Mouse (Mus musculus) limb, embryonic 15.5 days (tissue): Measurements from ENCODE around the gene Soga1. TPM values are rescaled to one million over a fixed set of nuclear protein-coding genes. Genes with fewer than 3 reads are reported as not detected.

Source experiments
- ATAC-seq: fragments of 200-750 bp; cut with Nextera tagmentation; 2 replicates; pipeline ENCODE4 v1.8.0; 2017; ENCODE audit warnings: low read depth, moderate TSS enrichment; ENCODE audit not compliant: insufficient number of reproducible peaks, low FRiP score, low TSS enrichment
- H3K27ac ChIP-seq: fragments of 300-500 bp; sonication (generic); 2 replicates; pipeline ENCODE4 v1.5.1; 2015; ENCODE audit warnings: moderate library complexity, mild to moderate bottlenecking, inconsistent platforms
- H3K27me3 ChIP-seq: fragments of 300-500 bp; sonication (generic); 2 replicates; pipeline ENCODE4 v1.6.1; 2015; ENCODE audit warnings: inconsistent platforms
- H3K36me3 ChIP-seq: fragments of 300-500 bp; sonication (generic); 2 replicates; pipeline ENCODE4 v1.6.1; 2015; ENCODE audit warnings: inconsistent platforms
- H3K4me1 ChIP-seq: fragments of 300-500 bp; sonication (generic); 2 replicates; pipeline ENCODE4 v1.6.1; 2015; ENCODE audit warnings: inconsistent platforms
- H3K4me2 ChIP-seq: fragments of 300-500 bp; sonication (generic); 2 replicates; pipeline ENCODE4 v1.6.1; 2015; ENCODE audit warnings: mild to moderate bottlenecking, inconsistent platforms
- H3K4me3 ChIP-seq: fragments of 300-500 bp; sonication (generic); 2 replicates; pipeline ENCODE4 v1.5.1; 2015; ENCODE audit warnings: mild to moderate bottlenecking, inconsistent platforms
- H3K9ac ChIP-seq: fragments of 300-500 bp; sonication (generic); 2 replicates; pipeline ENCODE4 v1.6.1; 2015; ENCODE audit warnings: inconsistent platforms
- H3K9me3 ChIP-seq: fragments of 300-500 bp; sonication (generic); 2 replicates; pipeline ENCODE4 v1.6.1; 2016; ENCODE audit warnings: inconsistent platforms
- WGBS: fragments of 180-500 bp; shearing (Covaris S2); methylation state at CpG from one replicate; pipeline ENCODE4 v1.1.7; 2015; 5-methylcytosine and 5-hydroxymethylcytosine counted together
- polyA plus RNA-seq: library from polyadenylated mRNA; unstranded; fragments of >200 nt; fragmentation: Nextera tagmentation; extraction: Ambion mirVana; gene quantifications from 2 replicates; pipeline ENCODE4 v1.2.1, GENCODE M21; 2015

Gene Soga1
- polyA plus RNA-seq, 1 experiment from 2014 or later: 2.9 TPM

- 91% methylated on average over 21 of the region's 21 CpGs for WGBS
- H3K4me1 ChIP-seq: no peaks in the 10 kb centered on the region
- H3K36me3 ChIP-seq: peaks cover 93% of the 10 kb centered on the region
- no peak for ATAC-seq
- H3K4me3 ChIP-seq: no peak overlapping the region
- H3K27me3 ChIP-seq: no peaks in the 10 kb centered on the region
- H3K9me3 ChIP-seq: 0 out of 2 replicates have a peak, but pooled peaks cover 3% of the 10 kb centered on the region
- no peak overlapping the region for H3K27ac ChIP-seq
- no peak overlapping the region for H3K4me2 ChIP-seq
- H3K9ac ChIP-seq: no peak overlapping the region
Measured at GRCm38 (mm10) chr2:157027106-157028008, 51.7 kb downstream of the Soga1 start.

GRCm38 (mm10) chr2:157021156-157021555, 57.9 kb downstream of the Soga1 start:
- ATAC-seq: no peak
- Histone ChIP-seq H3K4me1 (no peaks in the 10 kb centered on the region), H3K27me3 (no peaks in the 10 kb centered on the region), H3K9ac (no peak overlapping the region), H3K27ac (no peak overlapping the region), H3K4me3 (no peak overlapping the region), H3K9me3 (0 out of 2 replicates have a peak, but pooled peaks cover under 1% of the 10 kb centered on the region), H3K4me2 (no peak overlapping the region), H3K36me3 (peaks cover 98% of the 10 kb centered on the region)
- WGBS: 93% methylated on average over 16 of the region's 16 CpGs

DNA sequence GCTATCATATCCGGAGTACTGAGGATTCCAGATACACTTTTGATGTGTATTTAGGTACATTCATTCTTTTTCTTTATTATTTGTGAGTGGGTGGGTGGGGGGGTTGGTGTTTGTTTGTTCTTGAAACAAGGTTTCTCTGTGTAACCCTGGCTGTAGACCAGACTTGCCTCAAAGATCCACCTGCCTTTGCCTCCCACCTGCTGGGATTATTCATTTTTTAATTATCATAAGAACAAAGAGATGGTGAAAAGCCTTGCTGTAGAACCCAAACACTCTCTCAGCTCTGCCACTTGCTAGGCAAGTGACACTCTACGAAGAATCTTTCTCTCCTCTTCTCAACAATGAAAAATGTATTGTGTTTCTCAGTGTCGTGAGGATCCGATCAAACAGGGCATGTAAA, 59.8 kb downstream of the Soga1 start:
- 91% methylated on average over 4 of the region's 4 CpGs for WGBS
- Histone ChIP-seq H3K27ac (no peak overlapping the region), H3K4me2 (no peak overlapping the region), H3K9me3 (no peaks in the 10 kb centered on the region), H3K9ac (no peak overlapping the region), H3K27me3 (no peaks in the 10 kb centered on the region), H3K4me3 (no peak overlapping the region), H3K36me3 (peaks cover 97% of the 10 kb centered on the region), H3K4me1 (no peaks in the 10 kb centered on the region)
- no peak for ATAC-seq

DNA sequence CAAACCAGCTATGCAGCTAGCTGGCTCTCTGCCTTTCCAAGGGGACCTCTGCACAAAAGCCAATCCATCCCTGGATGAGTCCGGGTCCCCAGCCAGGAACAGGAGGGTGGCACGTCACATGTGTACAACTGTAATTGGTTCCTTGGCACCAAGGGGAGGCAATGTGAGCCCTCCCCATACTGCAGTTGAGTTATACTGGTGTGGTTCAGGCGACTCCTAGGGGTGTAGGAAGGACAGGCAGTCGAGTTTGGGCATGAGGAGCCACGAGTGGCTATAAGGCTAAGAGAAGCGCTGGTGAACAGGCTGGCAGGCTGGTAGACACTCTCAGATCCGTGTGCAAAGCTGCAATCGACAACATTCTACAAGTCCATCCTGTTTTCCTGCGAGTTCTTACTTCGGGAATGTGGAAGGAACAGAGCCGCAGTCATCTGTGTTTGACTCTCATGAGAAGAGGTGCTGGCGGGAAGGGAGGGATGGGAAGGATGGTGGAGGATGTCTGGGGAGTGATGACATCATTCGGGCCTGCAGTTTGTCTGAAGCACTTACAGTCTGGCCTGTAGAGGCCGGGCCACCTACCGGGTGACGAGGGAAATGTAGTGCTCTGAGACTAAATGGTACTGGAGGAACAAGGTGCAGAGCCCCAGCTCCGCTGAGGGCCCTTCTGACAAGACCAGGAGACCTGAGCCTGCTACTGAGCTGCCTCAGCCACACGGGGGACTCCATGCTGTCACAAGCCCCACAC, 62.4 kb downstream of the Soga1 start:
- no peak overlapping the region for H3K27ac ChIP-seq
- no peak for ATAC-seq
- WGBS: 78% methylated on average over 18 of the region's 18 CpGs

GRCm38 (mm10) chr2:157012341-157012740, 66.7 kb downstream of the Soga1 start:
- H3K4me1 ChIP-seq: peaks cover 17% of the 10 kb centered on the region
- H3K27me3 ChIP-seq: no peaks in the 10 kb centered on the region
- H3K9ac ChIP-seq: no peak overlapping the region
- no peaks in the 10 kb centered on the region for H3K9me3 ChIP-seq
- H3K4me3 ChIP-seq: no peak overlapping the region
- H3K27ac ChIP-seq: no peak overlapping the region
- H3K4me2 ChIP-seq: no peak overlapping the region
- WGBS: 82% methylated on average over 6 of the region's 6 CpGs
- peaks cover 35% of the 10 kb centered on the region for H3K36me3 ChIP-seq
- ATAC-seq: no peak

More for the DNA sequence above, 62.4 kb downstream of the Soga1 start:
- H3K4me1 ChIP-seq: peaks cover under 1% of the 10 kb centered on the region; the same call in 1 of the 2 replicates
- H3K27me3 ChIP-seq: no peaks in the 10 kb centered on the region
- no peak overlapping the region for H3K4me2 ChIP-seq
- no peak overlapping the region for H3K4me3 ChIP-seq
- H3K36me3 ChIP-seq: peaks cover 77% of the 10 kb centered on the region
- no peaks in the 10 kb centered on the region for H3K9me3 ChIP-seq
- no peak overlapping the region for H3K9ac ChIP-seq

GRCm38 (mm10) chr2:157010634-157011310, 68.3 kb downstream of the Soga1 start:
- H3K9ac ChIP-seq: no peak overlapping the region
- H3K9me3 ChIP-seq: no peaks in the 10 kb centered on the region
- no peak overlapping the region for H3K4me3 ChIP-seq
- H3K4me2 ChIP-seq: no peak overlapping the region
- peaks cover 28% of the 10 kb centered on the region for H3K4me1 ChIP-seq
- no peak for ATAC-seq
- peak overlapping the region; percentile 68; the same call in 1 of the 2 replicates for H3K27ac ChIP-seq
- WGBS: 33% methylated on average over 10 of the region's 11 CpGs
- no peaks in the 10 kb centered on the region for H3K27me3 ChIP-seq
- peaks cover 19% of the 10 kb centered on the region for H3K36me3 ChIP-seq

DNA sequence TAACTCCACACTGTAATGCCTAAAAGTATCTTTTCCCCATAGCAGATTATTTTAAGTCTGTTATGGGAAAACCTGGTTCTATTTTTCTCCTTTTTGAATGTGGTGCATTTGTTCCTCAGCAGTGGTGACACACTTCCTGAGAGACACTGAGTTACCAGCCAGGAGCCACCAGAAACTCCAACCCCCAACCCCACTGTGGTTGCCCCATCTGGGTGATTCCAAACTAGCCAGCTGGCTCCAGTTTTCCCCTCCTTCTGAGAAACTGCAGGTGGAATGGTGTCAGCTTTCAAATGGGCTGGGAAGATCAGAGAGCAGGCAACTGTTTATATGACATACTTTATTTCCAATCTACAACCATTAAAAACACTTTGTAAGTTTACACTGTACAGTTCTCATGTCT, 68.9 kb downstream of the Soga1 start:
- Histone ChIP-seq H3K36me3 (peaks cover 17% of the 10 kb centered on the region), H3K9me3 (no peaks in the 10 kb centered on the region), H3K9ac (no peak overlapping the region), H3K4me2 (no peak overlapping the region), H3K4me1 (peaks cover 31% of the 10 kb centered on the region), H3K4me3 (no peak overlapping the region), H3K27ac (peak overlapping the region; percentile 68; the same call in 1 of the 2 replicates), H3K27me3 (no peaks in the 10 kb centered on the region)
- no peak for ATAC-seq

GRCm38 (mm10) chr2:157008509-157008908, 70.5 kb downstream of the Soga1 start:
- Histone ChIP-seq H3K36me3 (peaks cover 21% of the 10 kb centered on the region), H3K9me3 (no peaks in the 10 kb centered on the region), H3K27me3 (no peaks in the 10 kb centered on the region), H3K4me3 (no peak overlapping the region), H3K4me1 (peaks cover 31% of the 10 kb centered on the region), H3K4me2 (no peak overlapping the region), H3K27ac (no peak overlapping the region), H3K9ac (no peak overlapping the region)
- no peak for ATAC-seq

- H3K9me3 ChIP-seq: no peaks in the 10 kb centered on the region
- ATAC-seq: peak; percentile 33; the same call in 1 of the 2 replicates
- peaks cover 20% of the 10 kb centered on the region; the same call in 1 of the 2 replicates for H3K36me3 ChIP-seq
- 22% methylated on average over 5 of the region's 5 CpGs for WGBS
- H3K9ac ChIP-seq: peak overlapping the region; percentile 54
- no peaks in the 10 kb centered on the region for H3K27me3 ChIP-seq
- H3K27ac ChIP-seq: peak overlapping the region; percentile 83
- H3K4me2 ChIP-seq: peak overlapping the region; percentile 85
- peaks cover 31% of the 10 kb centered on the region for H3K4me1 ChIP-seq
- peak overlapping the region; percentile 63 for H3K4me3 ChIP-seq
Measured at GRCm38 (mm10) chr2:157007234-157007596, 71.8 kb downstream of the Soga1 start.

GRCm38 (mm10) chr2:157006511-157007233, 72.4 kb downstream of the Soga1 start, which contains the start of gene Dsn1:
Gene Dsn1, minus strand, starts transcription at chr2:157007154.
- ATAC-seq: peak; percentile 74
- peak within 1 kb of the TSS; percentile 54 for H3K9ac ChIP-seq
- peaks cover 30% of the 10 kb centered on the region for H3K4me1 ChIP-seq
- H3K27ac ChIP-seq: peak within 1 kb of the TSS; percentile 83
- peak within 1 kb of the TSS; percentile 85 for H3K4me2 ChIP-seq
- peak within 1 kb of the TSS; percentile 63 for H3K4me3 ChIP-seq
- under 1% methylated on average over 56 of the region's 56 CpGs for whole genome bisulfite sequencing
- no peaks in the 10 kb centered on the region for H3K9me3 ChIP-seq
- no peaks in the 10 kb centered on the region for H3K27me3 ChIP-seq
- peaks cover 20% of the 10 kb centered on the region; the same call in 1 of the 2 replicates for H3K36me3 ChIP-seq

DNA sequence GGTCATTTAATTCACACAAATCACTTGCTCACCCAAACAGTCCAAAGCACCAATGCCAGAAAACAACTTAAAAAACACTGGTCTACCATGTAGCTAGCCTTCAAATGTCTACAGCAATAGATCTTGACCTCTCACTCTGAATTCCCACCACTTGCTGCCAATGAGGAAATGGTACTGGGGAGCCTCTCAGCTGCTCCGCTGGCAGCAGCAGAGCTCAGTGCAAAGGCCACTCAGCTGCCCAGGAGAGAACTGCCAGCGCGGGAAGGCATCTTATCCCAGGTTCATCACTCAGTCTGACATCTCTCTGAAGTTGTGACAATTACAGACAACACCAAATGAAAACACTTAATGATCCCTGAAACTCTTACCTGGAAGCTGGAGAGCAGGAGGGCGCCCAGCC, 76.7 kb downstream of the Soga1 start:
- 88% methylated on average over 4 of the region's 4 CpGs for WGBS
- Histone ChIP-seq H3K27me3 (no peaks in the 10 kb centered on the region), H3K4me3 (no peak overlapping the region), H3K4me2 (no peak overlapping the region), H3K9ac (no peak overlapping the region), H3K4me1 (peaks cover 13% of the 10 kb centered on the region), H3K9me3 (no peaks in the 10 kb centered on the region), H3K36me3 (peaks cover 51% of the 10 kb centered on the region), H3K27ac (no peak overlapping the region)
- no peak for ATAC-seq
